Mouse (Mus musculus): ENCODE results near the gene Ttc28. TPM values are rescaled to one million over a fixed set of nuclear protein-coding genes. Genes with fewer than 3 reads are reported as not detected.

Ttc28 gene
- total RNA-seq, 2 experiments from 2014 or later = 3.9 to 4.2 TPM

DNA sequence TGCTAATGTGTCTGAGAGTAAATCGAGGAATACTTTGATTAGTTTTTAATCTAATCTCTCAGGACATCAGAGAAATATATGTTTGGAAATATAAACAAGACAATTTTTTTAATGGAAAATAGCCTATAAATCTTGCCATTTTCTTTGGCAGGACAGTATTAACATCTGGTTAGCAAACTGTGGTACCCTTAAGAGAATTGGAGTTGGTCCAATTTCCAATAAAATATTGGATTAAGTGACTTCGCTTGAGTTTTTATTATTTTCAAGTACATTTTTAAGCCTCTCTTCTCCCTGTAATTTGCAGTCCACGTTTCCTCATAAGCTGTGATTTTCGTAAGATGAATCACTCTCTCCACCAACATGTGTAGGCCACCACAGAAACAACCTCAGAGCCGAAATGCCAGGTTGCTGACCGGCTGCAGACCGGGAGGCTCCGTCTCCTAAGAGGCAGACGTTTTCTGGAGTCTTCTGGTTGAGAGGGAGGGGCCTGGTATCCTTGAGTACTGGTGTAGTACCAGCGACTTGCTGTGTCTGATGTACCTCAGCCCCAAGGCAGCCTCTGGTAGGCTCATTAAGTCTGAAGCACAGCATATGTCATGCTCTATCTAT lies 153.2 kb downstream of the Ttc28 start:
- ATAC-seq (replicated peaks; ENCODE audit: low FRiP score, poor library complexity, severe bottlenecking) = no peak

DNA sequence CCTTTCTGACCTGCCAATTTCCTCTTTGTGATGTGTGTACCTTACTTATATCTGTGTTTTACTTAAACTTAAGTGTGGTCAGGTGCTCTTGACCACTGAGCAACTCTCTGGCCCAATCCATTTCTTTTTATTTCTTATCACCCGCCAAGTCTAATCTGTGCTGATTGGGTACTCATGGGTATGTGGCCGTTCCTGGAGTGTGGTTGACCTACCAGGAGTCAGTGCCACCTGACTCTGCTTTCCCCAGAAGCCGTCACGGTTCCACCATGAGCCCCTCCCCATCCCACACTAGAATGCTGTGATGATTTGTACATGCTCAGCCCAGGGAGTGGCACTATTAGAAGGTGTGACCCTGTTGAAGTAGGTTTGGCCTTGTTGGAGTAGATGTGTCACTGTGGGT lies 153.9 kb downstream of the Ttc28 start:
- no peak for ATAC-seq (replicated peaks; ENCODE audit: low FRiP score, poor library complexity, severe bottlenecking)

DNA sequence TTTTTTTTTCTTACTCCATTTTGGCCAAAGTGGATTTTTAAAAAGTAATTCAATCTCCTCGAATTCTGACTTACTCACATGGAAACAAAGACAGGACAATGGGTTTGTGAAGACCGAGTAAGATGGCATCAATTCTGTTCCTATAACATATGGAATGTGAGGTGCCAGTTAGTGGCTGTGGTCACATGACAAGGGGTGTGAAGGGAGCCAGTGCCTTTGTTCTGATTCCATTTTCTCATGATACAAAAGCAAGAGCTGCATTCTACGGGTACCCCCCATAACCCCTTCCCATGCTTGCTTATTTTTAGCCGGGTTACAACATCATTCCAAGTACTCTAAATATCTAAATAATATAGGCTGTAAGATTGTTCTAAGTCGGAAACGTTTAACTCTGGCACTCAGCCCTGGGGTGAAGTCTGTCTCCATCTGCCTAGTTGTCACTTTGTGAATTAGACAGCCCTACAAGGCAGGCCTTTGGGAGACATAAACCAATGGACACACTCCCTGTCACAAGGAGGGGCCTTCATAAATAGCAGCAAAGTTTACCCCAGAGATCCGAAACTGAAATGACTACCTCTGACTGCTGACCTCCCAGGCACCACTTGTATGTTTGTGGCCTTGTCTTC lies 157.6 kb downstream of the Ttc28 start:
- no peak for ATAC-seq (replicated peaks; ENCODE audit: low FRiP score, poor library complexity, severe bottlenecking)

DNA sequence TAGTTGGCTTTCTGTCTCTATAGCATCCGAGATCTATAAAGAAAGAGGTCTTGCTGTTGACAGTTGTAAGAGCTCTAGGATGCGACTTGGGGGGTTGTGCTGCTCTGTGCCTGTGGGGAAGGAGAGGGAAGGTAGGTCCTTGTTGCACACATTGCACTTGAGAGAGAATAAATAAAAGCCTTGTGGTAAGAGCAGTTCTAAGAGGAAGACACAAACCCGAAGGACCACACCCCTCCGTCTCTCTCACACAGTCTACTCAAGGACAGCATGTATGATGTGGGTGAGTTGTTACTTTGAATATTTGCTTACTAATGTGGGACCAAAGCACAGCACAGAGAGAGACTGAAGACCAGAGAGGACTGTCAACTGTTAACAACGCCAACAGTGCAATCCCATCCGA lies 160.2 kb downstream of the Ttc28 start:
- ATAC-seq (replicated peaks; ENCODE audit: low FRiP score, poor library complexity, severe bottlenecking) = no peak

DNA sequence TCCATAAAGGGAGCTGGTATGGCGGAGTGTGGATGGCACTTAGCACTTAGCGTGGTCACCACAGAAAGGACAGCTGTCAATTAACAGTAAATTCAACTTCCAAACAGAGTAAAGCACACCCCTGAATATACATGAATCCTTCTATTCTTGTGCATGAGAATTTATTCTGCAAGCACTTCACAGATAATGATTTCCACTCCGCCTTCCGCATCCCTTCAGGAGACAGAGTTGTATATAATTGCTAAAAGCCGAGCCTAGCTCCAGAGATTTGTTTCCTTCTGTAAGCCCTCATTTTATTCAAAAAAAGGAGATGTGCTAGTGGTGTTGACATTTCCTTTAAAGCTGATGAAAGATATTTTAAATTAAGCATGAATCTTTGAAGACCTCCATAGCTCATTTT lies 162.3 kb downstream of the Ttc28 start:
- no peak for ATAC-seq (replicated peaks; ENCODE audit: low FRiP score, poor library complexity, severe bottlenecking)

DNA sequence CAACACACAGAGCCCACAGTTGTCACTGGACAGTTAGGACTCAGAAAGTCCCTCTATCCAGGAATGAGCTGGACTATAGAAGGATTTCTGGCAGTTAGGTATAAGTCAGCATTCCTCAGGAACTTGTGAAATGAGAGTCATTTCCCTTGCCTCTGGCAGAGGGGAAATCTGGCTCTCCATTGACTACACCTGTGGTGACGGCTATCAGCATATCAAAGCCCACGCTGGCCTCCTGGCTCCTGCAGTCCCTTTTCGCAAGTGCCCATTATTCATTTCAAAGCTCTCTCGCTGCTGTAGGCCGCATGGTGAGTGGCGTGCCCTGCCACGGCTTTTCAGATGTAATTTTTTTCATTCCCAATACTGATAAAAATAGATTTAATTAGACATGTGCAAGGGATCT lies 164.6 kb downstream of the Ttc28 start:
- ATAC-seq (replicated peaks; ENCODE audit: low FRiP score, poor library complexity, severe bottlenecking) = no peak

DNA sequence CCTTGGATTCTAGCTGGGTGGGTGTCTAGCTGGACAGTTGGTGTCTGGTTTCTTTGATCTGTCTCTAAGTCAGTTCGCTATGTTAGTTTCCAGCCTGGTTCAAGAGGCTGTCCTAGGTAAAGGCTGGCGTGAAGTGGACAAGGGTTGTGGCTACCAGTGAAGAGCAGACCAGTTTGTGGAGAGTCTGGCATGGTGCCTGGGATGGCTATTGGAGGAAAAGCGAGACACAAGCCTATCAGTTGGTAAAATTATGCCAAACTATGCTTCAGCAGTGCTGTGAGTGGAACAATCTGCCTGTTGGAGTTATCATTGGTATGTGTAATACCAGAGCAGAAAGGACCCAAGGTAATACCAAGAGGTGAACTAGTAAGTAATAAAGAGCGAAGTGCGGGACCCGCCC lies 166.8 kb downstream of the Ttc28 start:
- no peak for ATAC-seq (replicated peaks; ENCODE audit: low FRiP score, poor library complexity, severe bottlenecking)

DNA sequence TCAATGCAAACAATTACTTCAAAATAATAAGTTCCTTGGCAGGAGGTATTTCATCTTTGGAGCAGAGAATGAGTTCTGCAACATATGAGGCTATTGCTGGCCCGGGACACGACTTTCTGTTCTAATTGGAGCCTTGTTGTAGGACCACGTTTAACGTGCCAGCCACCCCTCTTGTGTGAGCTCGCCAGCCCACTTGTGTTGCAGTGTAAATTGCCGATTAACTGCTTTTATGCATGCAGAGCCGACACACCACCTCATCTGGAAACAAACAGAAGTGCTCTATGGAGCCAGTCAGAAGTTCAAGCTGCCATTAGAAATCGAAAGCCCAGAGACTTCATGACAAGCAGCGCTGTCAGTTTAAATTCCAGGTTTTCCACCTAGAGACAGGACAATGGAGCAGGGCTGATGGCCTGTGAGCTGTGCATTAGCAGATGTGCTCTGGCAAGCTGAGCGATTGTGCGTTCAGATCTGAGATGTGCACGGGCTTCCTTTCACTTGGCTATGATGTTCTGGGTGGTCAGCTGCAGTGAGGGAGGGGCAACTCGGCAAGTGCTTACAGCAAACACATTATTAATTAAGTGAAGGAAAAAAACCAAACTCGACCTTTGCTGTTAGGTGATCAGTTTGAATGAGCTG lies 167.4 kb downstream of the Ttc28 start:
- ATAC-seq (replicated peaks; ENCODE audit: low FRiP score, poor library complexity, severe bottlenecking) = no peak

DNA sequence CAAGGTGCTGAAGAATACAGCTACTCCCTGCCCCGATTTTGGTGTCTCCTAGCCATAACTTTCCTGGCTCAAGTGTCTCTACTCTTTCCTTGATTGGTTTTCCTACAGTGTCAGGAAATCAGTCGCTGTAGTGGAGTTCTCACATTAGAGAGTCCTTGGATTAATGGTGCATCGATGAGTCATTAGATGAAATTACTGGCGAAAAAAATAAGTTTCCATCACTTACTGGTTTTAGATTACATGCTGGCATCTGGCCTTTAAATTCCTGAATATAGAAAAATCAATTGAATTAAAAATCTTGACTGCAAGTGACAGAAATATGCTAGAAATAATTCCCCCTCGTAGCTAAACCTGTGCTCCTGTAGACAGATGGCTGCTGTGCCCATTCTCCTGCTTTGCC lies 168.4 kb downstream of the Ttc28 start:
- no peak for ATAC-seq (replicated peaks; ENCODE audit: low FRiP score, poor library complexity, severe bottlenecking)

DNA sequence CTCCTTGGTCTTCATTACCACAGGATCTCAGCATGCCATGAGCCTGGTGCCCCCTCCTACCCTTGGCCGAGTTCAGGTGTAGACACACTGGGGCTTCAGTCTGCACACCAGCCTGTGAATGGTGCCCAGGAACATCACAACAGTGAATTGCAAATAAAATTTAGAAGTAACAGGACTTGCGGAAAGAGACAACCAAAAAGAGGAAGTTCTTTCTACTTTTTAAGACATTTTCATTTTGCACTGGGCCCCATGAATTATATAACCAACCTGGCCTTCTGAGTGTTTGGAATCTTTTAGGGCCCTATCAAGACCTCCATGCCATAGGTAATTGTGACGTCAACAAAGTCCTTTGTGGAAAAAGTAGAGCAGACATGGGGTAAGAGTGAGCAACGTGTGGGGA lies 170.0 kb downstream of the Ttc28 start:
- no peak for ATAC-seq (replicated peaks; ENCODE audit: low FRiP score, poor library complexity, severe bottlenecking)

DNA sequence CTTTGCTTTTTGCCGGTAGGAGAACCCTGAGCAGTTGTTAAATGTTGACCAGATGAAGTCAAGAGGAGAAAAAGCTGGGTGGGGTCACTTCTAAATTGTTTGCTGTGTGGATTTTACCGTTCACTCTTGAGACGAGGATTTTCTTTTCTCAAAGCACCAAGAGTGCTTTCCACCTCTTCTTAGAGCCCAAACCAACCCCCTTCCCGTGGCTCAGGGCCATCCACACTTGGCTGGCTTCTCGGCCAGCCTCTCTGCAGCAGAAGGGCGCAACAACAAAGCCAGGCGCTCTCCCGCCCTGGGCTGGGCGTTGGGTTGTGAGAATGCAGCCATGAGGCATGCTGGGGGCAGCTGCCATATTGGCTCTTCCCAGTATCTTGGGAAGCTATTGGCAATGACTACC lies 170.5 kb downstream of the Ttc28 start:
- no peak for ATAC-seq (replicated peaks; ENCODE audit: low FRiP score, poor library complexity, severe bottlenecking)

DNA sequence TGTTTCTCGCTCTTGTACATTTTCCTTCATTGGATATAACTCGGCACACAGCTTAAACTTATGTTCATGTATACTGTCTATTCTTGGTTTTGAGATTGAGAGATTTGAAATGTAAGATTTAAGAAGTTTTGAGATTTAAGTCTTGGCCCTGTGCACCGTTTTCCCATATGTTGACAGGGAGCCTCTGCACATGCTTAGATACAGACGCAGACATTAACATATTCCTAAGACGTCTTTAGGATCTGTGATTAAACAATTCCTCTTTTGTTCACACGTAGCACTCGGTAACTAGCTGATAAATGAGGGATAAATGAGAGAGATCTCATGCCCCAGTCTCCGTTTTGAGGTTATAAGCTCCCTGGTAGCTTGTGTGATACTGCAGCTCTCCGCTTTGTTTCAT lies 174.8 kb downstream of the Ttc28 start:
- no peak for ATAC-seq (replicated peaks; ENCODE audit: low FRiP score, poor library complexity, severe bottlenecking)

DNA sequence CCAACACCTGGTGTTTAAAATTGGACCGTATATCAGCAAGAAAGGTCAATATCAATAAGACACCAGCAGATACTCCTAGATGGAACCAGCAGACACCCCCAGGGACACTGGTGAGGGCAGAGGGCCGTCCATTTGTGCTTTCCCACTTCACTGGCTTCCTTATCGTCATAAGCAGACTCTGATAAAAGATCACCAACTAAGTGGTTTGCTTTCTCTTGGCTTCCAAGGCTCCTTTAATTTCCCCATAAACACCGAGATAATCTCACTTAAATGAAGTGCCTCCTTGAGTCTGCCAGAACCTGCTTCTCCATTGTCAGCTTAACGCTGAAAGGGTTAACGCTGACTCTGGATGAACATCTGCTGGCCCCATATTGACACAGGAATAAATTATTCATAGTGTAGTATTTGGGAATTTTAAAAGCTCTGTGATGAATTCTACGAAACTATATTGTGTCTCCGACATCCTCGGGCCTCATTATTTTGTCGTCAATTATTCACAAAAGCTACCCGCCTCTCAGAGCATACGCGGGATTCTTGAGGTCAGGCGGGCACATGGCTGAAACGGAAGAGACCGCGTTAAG lies 175.3 kb downstream of the Ttc28 start:
- ATAC-seq (replicated peaks; ENCODE audit: low FRiP score, poor library complexity, severe bottlenecking) = no peak

DNA sequence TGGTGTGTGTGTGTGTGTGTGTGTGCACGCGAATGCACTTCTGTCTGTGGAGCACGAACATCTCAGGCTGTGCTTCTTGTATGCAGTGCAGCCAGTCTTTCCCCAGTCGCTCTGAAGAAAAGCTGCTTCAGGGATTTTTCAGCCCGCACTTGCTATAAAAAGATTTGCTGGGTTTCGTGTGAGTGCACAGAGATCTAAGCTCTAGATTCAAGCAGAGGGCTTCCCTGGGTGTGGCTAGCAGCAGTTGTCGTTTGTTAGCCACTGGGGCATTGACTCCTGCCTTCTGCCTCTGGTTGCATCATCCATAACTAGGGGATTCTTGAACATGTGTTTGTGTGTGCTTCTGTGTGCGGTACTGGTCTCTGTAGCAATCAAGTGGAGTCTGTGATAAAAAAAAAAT lies 175.9 kb downstream of the Ttc28 start:
- no peak for ATAC-seq (replicated peaks; ENCODE audit: low FRiP score, poor library complexity, severe bottlenecking)

DNA sequence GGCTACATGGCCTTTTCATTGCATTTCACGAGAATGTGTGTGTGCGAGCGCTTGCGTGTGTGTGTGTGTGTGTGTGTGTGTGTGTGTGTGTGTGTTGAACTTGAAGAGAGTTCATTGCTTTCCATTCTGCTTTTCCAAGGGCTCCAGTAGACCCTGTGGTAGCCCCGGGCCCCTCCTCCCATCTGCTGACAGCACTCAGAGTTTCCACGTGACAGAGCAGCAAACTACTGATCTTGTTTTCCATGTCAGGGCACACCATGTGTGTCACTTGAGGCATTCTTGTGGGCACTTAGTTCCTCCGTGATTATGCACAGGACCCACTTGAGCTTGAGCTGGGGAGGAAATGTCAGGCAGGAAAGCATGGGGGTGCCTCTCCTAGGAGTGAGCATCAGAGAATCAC lies 177.5 kb downstream of the Ttc28 start:
- ATAC-seq (replicated peaks; ENCODE audit: low FRiP score, poor library complexity, severe bottlenecking) = no peak

DNA sequence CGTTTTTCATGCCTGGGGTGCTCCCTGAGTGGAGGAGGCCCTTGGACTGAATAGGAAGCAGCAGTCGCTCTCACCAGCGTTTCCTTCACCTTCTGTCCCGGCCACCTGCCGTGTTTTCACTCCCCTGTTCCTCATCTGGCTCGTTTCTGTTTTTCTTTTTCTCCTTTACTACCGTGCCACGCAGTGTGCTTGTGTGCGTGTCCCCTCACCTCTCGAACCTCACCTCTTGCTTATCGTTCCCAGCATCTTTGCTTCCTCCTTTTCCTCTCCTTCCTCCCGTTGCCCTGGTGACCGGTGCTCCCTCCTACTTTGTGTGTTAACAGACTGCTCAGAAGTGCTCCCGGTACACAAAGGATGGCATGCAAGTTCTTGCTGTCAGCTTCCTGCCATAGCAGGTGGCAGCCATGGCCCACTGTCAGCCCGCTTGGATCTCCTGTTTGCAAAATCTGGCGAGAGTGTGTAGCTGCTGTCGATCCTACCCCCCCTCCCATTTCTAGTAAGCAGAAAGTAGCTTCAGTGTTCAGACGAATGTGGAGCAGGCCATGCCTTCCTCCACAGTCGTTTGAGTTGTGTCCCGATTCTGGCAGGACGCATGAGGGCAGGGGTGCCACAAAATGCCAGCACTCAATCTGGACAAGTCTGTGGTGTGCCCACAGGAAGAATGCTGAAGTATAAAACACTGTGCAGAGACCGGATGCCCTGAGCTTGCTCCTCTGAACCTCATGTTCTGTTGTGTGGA lies 179.0 kb downstream of the Ttc28 start:
- ATAC-seq (replicated peaks; ENCODE audit: low FRiP score, poor library complexity, severe bottlenecking) = no peak

DNA sequence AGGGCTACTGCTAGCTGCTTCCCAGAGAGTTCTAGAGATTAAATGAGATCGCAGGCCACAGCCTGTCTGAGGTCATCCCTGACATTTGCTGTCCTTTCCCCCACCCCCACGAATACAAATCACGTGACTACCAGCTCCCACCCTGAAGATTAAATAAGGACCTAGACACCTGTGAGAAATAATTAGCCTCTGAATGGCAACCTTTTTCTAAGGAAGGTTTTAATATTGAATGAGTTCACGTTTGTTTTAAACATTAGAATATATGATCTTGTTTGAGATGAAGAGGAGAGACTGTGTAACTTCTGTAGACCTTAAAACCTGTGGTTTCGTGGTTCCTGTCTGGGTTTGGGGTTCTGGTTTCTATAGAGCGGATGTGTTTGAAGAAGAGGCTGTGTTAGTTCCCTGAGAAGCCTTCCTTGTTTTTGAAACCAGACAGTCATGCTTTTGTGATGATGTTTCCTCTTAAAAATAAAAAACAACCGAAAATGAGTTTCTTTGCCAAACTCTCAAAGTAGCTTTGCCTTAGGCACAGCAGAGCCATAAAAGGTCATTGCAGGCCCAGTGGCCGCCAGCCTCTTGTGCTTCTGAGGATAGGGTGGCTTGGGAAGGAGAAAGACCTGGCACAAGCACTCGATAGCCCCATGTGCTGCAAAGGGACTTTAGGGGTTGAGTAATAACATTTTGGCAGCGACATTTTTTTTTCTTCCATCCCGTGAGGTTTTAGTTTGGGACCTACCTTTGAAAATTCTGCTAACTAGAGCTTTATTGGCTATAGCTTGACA lies 179.7 kb downstream of the Ttc28 start:
- ATAC-seq (replicated peaks; ENCODE audit: low FRiP score, poor library complexity, severe bottlenecking) = no peak

DNA sequence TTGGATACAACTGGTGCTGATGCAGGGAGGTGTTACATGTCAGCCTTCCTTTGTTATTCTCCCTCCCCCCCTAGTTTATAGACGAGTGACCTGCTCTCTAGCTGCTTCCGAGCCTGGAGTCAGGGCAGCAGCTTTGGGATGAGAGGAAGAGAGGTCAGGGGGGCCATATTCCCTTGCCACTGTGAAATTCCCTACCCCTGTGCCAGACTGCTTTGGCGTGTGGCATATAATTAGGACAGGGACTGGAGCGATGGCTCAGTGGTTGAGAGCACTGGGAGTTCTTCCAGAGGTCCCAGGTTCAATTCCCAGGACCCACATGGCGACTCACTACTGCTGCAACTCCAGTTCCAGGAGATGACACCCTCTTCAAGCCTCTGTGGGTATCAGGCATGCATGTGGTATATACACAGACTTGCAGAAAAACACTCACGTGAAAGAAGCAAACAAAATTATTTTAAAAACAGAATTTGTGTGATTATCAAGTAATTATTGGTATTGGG lies 180.7 kb downstream of the Ttc28 start:
- ATAC-seq (replicated peaks; ENCODE audit: low FRiP score, poor library complexity, severe bottlenecking) = no peak

DNA sequence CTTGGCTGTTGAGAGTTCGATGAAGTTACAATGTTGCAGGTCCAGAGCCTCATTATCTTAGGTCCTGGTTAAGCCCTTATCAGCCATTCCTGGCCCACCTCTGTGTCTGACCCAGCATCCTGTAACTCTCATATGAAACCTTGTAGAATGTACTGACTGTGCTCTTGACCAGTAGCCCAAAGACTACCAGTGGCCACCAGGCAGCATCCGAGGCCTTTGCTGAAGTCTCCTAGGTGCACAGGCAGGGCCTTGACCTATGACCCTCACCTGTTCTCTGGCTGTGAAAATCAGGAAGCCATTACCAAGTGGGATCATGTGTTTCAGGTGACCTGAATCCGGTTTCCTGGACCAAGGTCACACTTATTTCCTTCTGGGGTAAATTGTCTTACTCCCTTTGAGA lies 183.6 kb downstream of the Ttc28 start:
- no peak for ATAC-seq (replicated peaks; ENCODE audit: low FRiP score, poor library complexity, severe bottlenecking)

DNA sequence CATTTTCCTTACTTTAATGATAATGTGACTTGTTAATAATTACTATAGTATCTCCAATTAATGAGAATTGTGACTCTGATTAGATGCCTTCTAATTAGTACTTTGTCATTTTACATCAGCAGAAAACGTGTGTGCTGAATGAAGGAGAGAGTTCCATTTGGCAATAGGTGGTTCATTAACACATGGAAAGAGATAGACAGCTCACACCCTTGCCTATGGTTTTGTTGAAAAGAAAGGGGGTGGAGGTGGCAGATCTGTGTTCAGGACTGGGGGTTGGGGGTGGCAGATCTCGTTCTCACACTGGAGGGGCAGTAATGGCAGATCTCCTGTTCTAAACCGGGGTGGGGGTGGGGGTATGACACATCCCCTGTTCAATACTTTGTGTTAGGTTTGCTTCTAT lies 184.4 kb downstream of the Ttc28 start:
- ATAC-seq (replicated peaks; ENCODE audit: low FRiP score, poor library complexity, severe bottlenecking) = no peak
